Mouse (Mus musculus): ENCODE measurements around the gene Socs3. TPM values are rescaled to one million over a fixed set of nuclear protein-coding genes. Genes with fewer than 3 reads are reported as not detected.

Gene Socs3
- total and polyA plus RNA-seq, 3 experiments: 0.96 to 1.9 TPM; not detected in 1

- H3K27me3 ChIP-seq (ENCODE audit: control insufficient read depth in 1 of 2, insufficient read depth in 2 of 2, low read length in 2 of 2): peaks cover 28 to 46% of the 10 kb centered on the region in 2 experiments
- no peak overlapping the region for H3K4me3 ChIP-seq (ENCODE audit: control insufficient read depth in 1 of 2, insufficient read depth in 1 of 2, low read depth in 2 of 2, low read length in 2 of 2)
- no peaks in the 10 kb centered on the region for H3K36me3 ChIP-seq (ENCODE audit: control insufficient read depth in 1 of 2, insufficient read depth in 2 of 2, low read length in 2 of 2)
- DNase-seq (ENCODE audit: low read depth, low spot score): no peak
- H3K79me2 ChIP-seq (ENCODE audit: control insufficient read depth, insufficient read depth, low read length, poor library complexity): peaks cover 2% of the 10 kb centered on the region; the same call in 1 of the 2 replicates
- TF ChIP-seq TBP (IDR thresholded peaks at IDR 0.05; ENCODE audit: low read depth, low read length) (0 out of 2 replicates have a peak, but pooled peaks have one; percentile 0), CHD2 (IDR thresholded peaks at IDR 0.05; ENCODE audit: low read length) (no peak), RAD21 (IDR thresholded peaks at IDR 0.05; ENCODE audit: low read depth, low read length) (no peak), JUND (IDR thresholded peaks at IDR 0.05; ENCODE audit: low read depth, low read length) (no peak), KAT2A (conservative IDR thresholded peaks at IDR 0.05; ENCODE audit: low read depth, low read length) (no peak), CHD1 (IDR thresholded peaks at IDR 0.05; ENCODE audit: low read depth, low read length) (no peak), TCF12 (IDR thresholded peaks at IDR 0.05; ENCODE audit: low read depth, low read length) (no peak), MYB (IDR thresholded peaks at IDR 0.05; ENCODE audit: low read depth, low read length) (no peak), ZKSCAN1 (IDR thresholded peaks at IDR 0.05; ENCODE audit: low read depth, low read length) (no peak), UBTF (IDR thresholded peaks at IDR 0.05; ENCODE audit: borderline replicate concordance, insufficient read depth, low read depth, low read length) (no peak), GABPA (IDR thresholded peaks at IDR 0.05; ENCODE audit: low read depth, low read length) (no peak), ZNF384 (IDR thresholded peaks at IDR 0.05; ENCODE audit: low read depth, low read length) (peak; percentile 63)
- no peak overlapping the region for H3K27ac ChIP-seq (ENCODE audit: control insufficient read depth, low read depth, low read length)
- H3K9ac ChIP-seq (ENCODE audit: control insufficient read depth, low read depth, low read length, poor library complexity, severe bottlenecking): no peak overlapping the region
- H3K4me1 ChIP-seq (ENCODE audit: control insufficient read depth in 1 of 2, insufficient read depth in 2 of 2, low read length in 2 of 2): no peaks in the 10 kb centered on the region
- H3K9me3 ChIP-seq (replicated peaks; ENCODE audit: insufficient read depth, low read length): no peaks in the 10 kb centered on the region
Measured at GRCm38 (mm10) chr11:117971646-117972242, 1.9 kb upstream of the Socs3 start.

- H3K9ac ChIP-seq (ENCODE audit: control insufficient read depth, low read depth, low read length, poor library complexity, severe bottlenecking): no peak overlapping the region
- no peaks in the 10 kb centered on the region for H3K9me3 ChIP-seq (replicated peaks; ENCODE audit: insufficient read depth, low read length)
- H3K79me2 ChIP-seq (ENCODE audit: control insufficient read depth, insufficient read depth, low read length, poor library complexity): peaks cover 2% of the 10 kb centered on the region; the same call in 1 of the 2 replicates
- peaks cover 26 to 39% of the 10 kb centered on the region in 2 experiments for H3K27me3 ChIP-seq (ENCODE audit: control insufficient read depth in 1 of 2, insufficient read depth in 2 of 2, low read length in 2 of 2)
- H3K4me3 ChIP-seq (ENCODE audit: control insufficient read depth in 1 of 2, insufficient read depth in 1 of 2, low read depth in 2 of 2, low read length in 2 of 2): no peak overlapping the region
- no peak overlapping the region for H3K27ac ChIP-seq (ENCODE audit: control insufficient read depth, low read depth, low read length)
- no peak for TF ChIP-seq MYC (IDR thresholded peaks at IDR 0.05; ENCODE audit: low read depth, low read length)
- TF ChIP-seq CHD2 (IDR thresholded peaks at IDR 0.05; ENCODE audit: low read length): no peak
- no peak for TF ChIP-seq UBTF (IDR thresholded peaks at IDR 0.05; ENCODE audit: borderline replicate concordance, insufficient read depth, low read depth, low read length)
- no peak for TF ChIP-seq MYB (IDR thresholded peaks at IDR 0.05; ENCODE audit: low read depth, low read length)
- no peak for TF ChIP-seq POLR2AphosphoS2 (IDR thresholded peaks at IDR 0.05; ENCODE audit: low read length)
- TF ChIP-seq RCOR1 (IDR thresholded peaks at IDR 0.05; ENCODE audit: low read depth, low read length): no peak
- TF ChIP-seq USF2 (IDR thresholded peaks at IDR 0.05; ENCODE audit: borderline replicate concordance in 1 of 2, insufficient read depth in 1 of 2, low read depth in 1 of 2, low read length in 2 of 2): no peak
- H3K36me3 ChIP-seq (ENCODE audit: control insufficient read depth in 1 of 2, insufficient read depth in 2 of 2, low read length in 2 of 2): no peaks in the 10 kb centered on the region
- no peaks in the 10 kb centered on the region for H3K4me1 ChIP-seq (ENCODE audit: control insufficient read depth in 1 of 2, insufficient read depth in 2 of 2, low read length in 2 of 2)
- DNase-seq (ENCODE audit: low read depth, low spot score): no peak
Measured at GRCm38 (mm10) chr11:117971100-117971499, 1.3 kb upstream of the Socs3 start.
